Mouse (Mus musculus) skeletal muscle tissue, adult 2 months (tissue): ENCODE data around the gene Enkd1.

Source experiments
- DNase-seq: peaks from one replicate; pipeline ENCODE4 v3.0.0-alpha.2; 2012; ENCODE audit warnings: low read depth, low spot score

The Enkd1 gene

GRCm38 (mm10) chr8:105702001-105702401, 6.0 kb downstream of the Enkd1 start:
- DNase-seq, result no peak

GRCm38 (mm10) chr8:105700966-105701824, 6.8 kb downstream of the Enkd1 start, which contains the start of the genes Acd and Pard6a:
Gene Acd (minus strand): TSS chr8:105701102.
Gene Pard6a (plus strand): TSS chr8:105701148.
- DNase-seq, result peak; percentile 94

DNA sequence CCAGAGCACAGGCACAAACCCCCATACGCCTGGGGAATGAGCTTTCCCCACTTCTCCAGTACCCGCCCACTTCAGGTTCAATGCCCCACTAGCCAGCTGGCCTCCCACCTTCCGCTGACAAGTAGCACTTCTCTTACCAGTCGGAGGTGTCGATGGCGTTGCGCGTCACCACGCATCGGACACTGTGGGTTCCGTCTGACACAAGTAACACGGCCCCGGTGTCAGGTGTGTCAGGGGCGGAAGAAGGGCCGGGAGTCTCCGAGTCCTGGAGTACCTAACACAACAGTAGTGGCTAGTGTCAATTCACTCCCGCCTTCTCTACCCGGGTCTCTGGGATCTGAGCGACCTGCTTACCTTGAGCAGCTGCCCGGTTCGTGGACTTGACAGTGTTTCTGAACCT, 7.4 kb downstream of the Enkd1 start:
- peak; percentile 39 for DNase-seq

DNA sequence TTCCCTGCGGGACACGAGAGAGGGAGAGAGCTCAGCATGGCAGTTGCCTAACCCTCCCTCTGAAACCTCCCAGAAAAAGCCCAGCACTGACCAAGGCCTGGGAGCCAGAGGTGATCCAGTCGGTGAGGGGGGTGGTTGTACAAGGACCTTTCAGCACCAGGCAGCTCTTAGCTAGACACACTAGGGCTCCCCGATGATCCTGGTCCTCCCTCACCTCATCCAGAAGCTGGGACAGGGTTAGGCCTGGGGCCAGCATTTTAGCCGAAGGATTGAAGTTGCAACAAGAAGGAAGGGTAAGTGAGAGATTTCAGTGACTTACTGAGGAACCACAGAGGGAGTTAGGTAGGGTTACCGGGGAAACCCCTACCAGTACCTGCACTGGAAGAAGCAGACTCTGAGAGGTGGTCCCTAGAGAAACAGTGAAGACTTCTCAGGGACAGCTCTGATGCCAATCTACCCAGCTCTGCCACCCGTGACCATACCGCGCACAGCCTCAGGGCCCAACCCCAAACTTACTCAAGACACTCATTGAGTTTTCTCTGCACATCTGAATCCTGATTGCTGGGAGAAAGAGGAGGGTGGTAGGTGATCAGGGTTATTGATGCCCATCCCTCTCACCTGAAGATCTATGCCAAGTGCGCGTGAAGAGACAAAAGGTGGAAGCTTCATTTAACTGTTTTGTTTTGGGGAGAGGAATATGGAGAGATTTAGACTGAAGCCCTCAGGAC, 8.4 kb downstream of the Enkd1 start:
- no peak for DNase-seq

DNA sequence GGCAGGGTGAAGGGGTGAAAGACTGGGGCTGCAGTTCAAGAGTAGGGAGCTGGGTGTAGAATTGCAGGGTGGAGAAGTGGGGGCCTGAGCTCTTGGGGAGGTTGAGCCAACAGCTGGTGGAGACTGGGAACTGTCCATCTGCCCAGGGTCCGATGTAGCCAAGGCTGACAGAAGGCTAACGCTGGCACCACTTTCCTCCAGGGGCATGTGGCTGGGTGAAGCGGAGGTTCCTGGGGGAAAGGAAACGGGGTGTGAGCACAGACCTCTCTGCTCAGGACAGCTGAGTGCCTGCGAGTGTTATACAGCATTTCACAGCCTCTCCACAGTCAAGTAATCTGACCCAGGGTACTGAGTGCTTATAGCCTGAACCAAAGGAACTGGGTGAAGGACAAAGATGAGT, 9.3 kb downstream of the Enkd1 start:
- no peak for DNase-seq

- no peak for DNase-seq
These were observed 10.7 kb downstream of the Enkd1 start for GRCm38 (mm10) chr8:105697196-105697780.

- DNase-seq, result no peak
These were observed 12.8 kb downstream of the Enkd1 start for GRCm38 (mm10) chr8:105695080-105695780.

GRCm38 (mm10) chr8:105694051-105694799, 13.8 kb downstream of the Enkd1 start:
- DNase-seq, result no peak

DNA sequence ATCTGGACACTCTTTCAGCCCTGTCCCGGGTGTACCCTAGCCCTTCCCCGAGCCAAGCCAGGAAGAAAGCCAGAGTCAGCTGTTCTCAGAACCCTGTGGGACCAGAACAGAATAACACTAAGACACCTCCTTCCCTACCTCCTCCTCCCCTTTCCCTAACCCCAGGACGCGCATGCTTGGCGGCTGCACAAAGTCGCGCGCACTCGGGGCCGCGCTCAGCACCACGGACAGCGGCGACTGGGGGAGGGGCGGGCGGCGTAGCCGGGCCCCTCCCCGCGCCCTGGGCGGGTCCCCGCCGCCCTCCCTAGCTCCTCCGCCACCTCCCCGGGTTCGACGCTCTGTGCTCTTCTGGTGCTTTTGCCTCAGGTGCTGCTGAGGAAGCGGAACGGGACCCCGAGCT, 14.4 kb downstream of the Enkd1 start:
- DNase-seq, result no peak

DNA sequence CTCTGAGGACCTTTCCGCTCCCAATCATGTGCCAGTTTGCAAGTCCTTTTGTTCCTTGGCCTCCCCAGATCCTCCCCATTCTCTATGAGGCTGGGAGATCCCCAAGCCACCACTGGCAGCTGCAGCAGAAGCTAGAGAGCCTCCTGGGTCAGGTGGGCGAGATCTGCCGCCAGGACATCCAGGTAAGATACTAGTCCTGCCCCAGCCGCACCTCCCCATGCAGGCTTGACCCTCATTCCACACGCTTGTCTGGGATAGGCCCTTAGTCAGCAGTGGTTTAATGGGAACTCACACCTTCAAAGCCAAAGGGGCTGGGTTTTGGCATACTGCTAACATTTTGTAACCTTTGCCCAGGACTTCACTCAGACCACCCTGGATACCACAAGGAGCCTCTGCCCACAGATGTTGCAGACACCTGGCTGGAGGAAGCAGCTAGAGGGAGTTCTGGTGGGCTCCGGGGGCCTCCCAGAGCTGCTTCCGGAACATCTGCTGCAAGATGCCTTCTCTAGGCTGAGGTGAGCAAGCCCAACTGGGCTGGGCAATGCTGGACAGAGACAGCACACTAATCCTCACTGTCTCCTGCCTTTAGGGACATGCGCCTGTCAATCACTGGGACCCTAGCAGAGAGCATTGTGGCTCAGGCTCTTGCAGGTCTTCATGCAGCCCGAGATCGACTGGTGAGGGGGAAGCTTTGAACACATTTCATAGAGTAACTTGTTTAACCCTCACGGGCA, 15.4 kb downstream of the Enkd1 start:
- no peak for DNase-seq

DNA sequence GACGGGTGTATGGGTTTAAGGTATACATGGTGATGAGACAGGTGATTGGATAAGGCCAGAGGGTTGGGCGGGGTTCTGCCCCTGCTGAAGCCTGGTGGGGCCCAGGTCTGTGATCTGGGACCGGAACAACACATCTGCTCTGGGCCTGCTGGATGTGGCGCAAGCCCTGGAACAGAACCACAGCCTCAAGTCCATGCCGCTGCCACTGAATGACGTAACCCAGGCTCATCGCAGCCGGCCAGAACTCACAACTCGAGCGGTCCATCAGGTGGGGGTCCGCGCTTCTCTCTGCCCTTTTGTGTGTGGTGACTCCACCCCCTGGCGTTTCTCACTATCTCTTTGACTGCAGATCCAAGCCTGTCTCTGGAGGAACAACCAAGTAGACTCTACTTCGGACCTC, 17.0 kb downstream of the Enkd1 start:
- DNase-seq, result no peak

GRCm38 (mm10) chr8:105689983-105690360, 18.0 kb downstream of the Enkd1 start:
- no peak for DNase-seq

GRCm38 (mm10) chr8:105689256-105689982, 18.6 kb downstream of the Enkd1 start:
- DNase-seq, result no peak

DNA sequence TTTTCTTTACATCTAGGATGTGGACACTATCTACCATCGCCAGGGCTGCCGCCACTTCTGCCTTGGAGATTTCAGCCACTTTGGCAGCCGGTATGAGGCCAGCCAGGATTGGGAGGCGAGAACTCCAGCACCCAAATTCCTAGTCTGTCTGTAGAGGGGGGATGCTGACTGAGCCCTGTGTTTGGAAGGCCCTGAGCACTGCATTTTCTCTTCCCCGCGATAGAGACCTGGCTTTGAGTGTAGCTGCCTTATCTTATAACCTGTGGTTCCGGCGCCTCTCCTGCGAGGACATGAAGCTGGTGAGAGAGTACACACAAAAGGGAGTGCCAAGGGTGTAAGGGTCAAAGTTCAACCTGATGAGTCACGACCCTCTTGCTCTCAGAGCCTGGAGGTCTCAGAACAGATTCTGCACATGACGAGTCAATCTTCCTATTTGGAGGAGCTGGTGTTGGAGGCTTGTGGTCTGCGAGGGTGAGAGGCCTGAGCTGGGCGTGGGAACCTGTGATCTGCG, 19.7 kb downstream of the Enkd1 start:
- no peak for DNase-seq

DNA sequence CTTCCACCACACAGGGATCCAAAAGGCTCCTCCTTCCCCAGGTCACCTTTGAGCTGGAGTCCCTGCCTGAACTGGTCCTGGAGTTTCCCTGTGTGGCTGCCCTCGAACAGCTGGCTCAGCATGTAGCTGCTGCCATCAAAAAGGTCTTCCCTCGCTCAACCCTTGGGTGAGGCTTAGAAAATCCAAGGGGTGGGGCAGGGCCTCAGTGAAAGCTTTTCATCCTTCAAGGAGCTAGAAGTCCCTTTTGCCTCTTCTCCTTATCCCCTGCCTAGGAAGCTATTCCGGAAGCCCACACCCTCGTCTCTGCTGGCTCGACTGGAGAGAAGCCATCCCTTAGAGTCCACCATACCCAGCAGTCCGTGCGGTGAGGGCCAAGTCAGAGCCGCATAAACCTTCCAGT, 20.5 kb downstream of the Enkd1 start:
- no peak for DNase-seq

GRCm38 (mm10) chr8:105686551-105686950, 21.5 kb downstream of the Enkd1 start:
- no peak for DNase-seq

GRCm38 (mm10) chr8:105685796-105686308, 22.2 kb downstream of the Enkd1 start, which contains the start of gene Carmil2:
Gene Carmil2 (plus strand): TSS chr8:105686274.
- no peak for DNase-seq

- no peak for DNase-seq
These were observed 22.7 kb downstream of the Enkd1 start for GRCm38 (mm10) chr8:105685325-105685724.

GRCm38 (mm10) chr8:105677891-105678290, 30.1 kb downstream of the Enkd1 start:
- no peak for DNase-seq
